Mouse (Mus musculus) liver, embryonic 14.5 days (tissue): ENCODE measurements at regions not wholly inside any gene's neighbourhood (a gene's known extent, or its start where the extent isn't known, plus 50 kb on each side); places are given as distances from the start of the nearest gene placed in this dataset.

Source experiments
- CTCF ChIP-seq: IDR thresholded peaks from 2 replicates; pipeline ENCODE4 v1.5.1; 2016; ENCODE audit warnings: antibody characterized with exemption, low read depth, control low read depth
- EP300 ChIP-seq: IDR thresholded peaks from 2 replicates; pipeline ENCODE4 v1.6.1; 2016; ENCODE audit warnings: antibody characterized with exemption, low read depth

DNA sequence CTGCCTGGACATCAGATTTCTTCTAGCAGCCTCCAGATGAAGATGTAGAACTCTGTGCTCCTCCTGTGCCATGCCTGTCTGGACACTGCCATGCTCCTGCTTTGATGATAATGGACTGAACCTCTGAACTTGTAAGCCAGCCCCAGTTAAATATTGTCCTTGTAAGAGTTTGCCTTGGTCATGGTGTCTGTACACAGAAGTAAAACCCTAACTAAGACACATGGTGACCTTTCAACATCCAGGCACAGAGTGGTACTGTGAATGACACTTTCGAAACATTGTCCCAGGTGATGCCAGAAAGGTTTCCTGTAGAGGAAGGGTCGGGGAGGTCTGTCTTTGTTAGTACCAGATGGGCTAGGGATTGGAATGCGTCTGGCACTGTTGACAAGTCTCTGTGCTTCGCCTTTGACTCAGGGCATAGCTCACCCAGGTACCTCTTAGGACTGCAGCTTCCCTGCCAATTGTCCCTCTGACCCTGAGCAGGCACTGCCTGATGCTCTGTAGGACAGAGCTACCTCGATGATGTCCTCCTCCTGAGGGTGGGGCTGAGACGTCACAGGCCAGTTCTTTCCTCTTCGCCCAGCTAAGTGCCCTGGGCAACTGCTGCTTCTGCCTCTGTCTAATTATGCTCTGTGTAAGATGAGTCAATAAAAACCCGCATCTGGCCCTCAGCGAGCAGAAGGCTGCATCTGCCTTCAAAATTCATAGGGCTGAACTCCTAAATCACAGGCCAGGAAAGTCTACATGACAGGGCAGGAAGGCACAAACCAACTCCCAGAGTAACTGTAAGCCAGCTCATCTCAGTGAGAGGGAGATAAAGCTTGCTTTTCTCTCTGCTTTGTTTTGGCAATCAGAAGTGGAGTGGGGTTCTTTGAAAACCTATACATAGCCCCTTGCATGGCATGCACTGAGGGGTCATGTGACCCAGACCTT lies 254.0 kb downstream of the Cdh26 start:
- TF ChIP-seq CTCF (no peak), EP300 (no peak)
